Mouse (Mus musculus) neural tube, embryonic 12.5 days (tissue): ENCODE results near the gene Gpx3. TPM values are rescaled to one million over a fixed set of nuclear protein-coding genes. Genes with fewer than 3 reads are reported as not detected.
A peak's percentile ranks its signal among the peaks of the same experiment; 100 is the strongest.

Experiments
- ATAC-seq: fragments of 200-750 bp; cut with Nextera tagmentation; 2 replicates; pipeline ENCODE4 v1.8.0; 2017; ENCODE audit warnings: low read depth, mild to moderate bottlenecking, moderate TSS enrichment, moderate library complexity; ENCODE audit not compliant: low FRiP score
- H3K27ac ChIP-seq: fragments of 300-500 bp; sonication (generic); 2 replicates; pipeline ENCODE4 v1.5.1; 2016
- H3K27me3 ChIP-seq: fragments of 300-500 bp; sonication (generic); replicated peaks from 2 replicates; pipeline ENCODE4 v1.6.1; 2016; ENCODE audit warnings: mild to moderate bottlenecking
- H3K36me3 ChIP-seq: fragments of 300-500 bp; sonication (generic); 2 replicates; pipeline ENCODE4 v1.6.1; 2016; ENCODE audit warnings: mild to moderate bottlenecking
- H3K4me1 ChIP-seq: fragments of 300-500 bp; sonication (generic); 2 replicates; pipeline ENCODE4 v1.6.1; 2016
- H3K4me2 ChIP-seq: fragments of 300-500 bp; sonication (generic); replicated peaks from 2 replicates; pipeline ENCODE4 v1.6.1; 2016; ENCODE audit warnings: mild to moderate bottlenecking
- H3K4me3 ChIP-seq: fragments of 300-500 bp; sonication (generic); 2 replicates; pipeline ENCODE4 v1.5.1; 2016
- H3K9ac ChIP-seq: fragments of 300-500 bp; sonication (generic); 2 replicates; pipeline ENCODE4 v1.6.1; 2016; ENCODE audit warnings: mild to moderate bottlenecking
- H3K9me3 ChIP-seq: fragments of 300-500 bp; sonication (generic); 2 replicates; pipeline ENCODE4 v1.6.1; 2016; ENCODE audit warnings: mild to moderate bottlenecking
- WGBS: fragments of 180-500 bp; shearing (Covaris S2); methylation state at CpG from one replicate; pipeline ENCODE4 v1.1.7; 2016; 5-methylcytosine and 5-hydroxymethylcytosine counted together
- polyA plus RNA-seq: library from polyadenylated mRNA; unstranded; fragments of >200 nt; fragmentation: Nextera tagmentation; extraction: Ambion mirVana; gene quantifications from 2 replicates; pipeline ENCODE4 v1.2.1, GENCODE M21; 2016

Gene Gpx3
- polyA plus RNA-seq, 1 experiment from 2014 or later = 80.3 TPM

DNA sequence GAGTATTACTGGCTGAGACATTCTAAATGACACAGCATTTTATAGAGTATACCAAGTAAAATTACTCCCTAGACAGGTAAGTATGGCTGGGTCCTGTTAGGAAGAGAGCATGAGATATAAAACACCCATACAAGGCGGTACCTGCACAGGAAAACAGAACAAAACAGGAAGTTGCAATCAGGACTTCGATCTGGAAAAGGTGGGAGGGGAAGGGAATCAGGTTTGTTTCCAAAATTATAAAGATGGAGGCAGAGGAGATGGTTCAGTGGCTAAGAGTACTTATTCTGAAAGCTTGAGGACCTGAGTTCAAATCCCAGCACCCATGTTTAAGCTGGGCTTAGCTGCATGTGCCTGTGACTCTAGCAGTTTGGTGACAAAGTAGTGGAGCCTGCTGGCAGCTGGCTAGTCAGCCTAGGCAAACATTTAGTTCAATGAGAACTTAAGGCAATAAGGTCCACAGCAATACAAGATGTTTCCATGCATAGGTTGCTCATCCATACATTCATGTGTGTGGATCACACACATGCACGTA, 34.3 kb upstream of the Gpx3 start:
- no peak overlapping the region for H3K9ac ChIP-seq
- WGBS = 92% methylated on average over 3 of the region's 3 CpGs
- no peak for ATAC-seq

GRCm38 (mm10) chr11:54868445-54868844, 33.8 kb upstream of the Gpx3 start:
- H3K4me3 ChIP-seq = no peak overlapping the region
- no peak overlapping the region for H3K27ac ChIP-seq
- H3K36me3 ChIP-seq = peaks cover 35% of the 10 kb centered on the region
- H3K9me3 ChIP-seq = no peaks in the 10 kb centered on the region
- no peaks in the 10 kb centered on the region for H3K27me3 ChIP-seq
- no peak for ATAC-seq
- peaks cover 21% of the 10 kb centered on the region for H3K4me1 ChIP-seq
- peak overlapping the region; percentile 62 for H3K4me2 ChIP-seq
- 85% methylated on average over 2 of the region's 2 CpGs for WGBS
- no peak overlapping the region for H3K9ac ChIP-seq

More for the DNA sequence above, 34.3 kb upstream of the Gpx3 start:
- Histone ChIP-seq H3K9me3 (no peaks in the 10 kb centered on the region), H3K27me3 (no peaks in the 10 kb centered on the region), H3K4me1 (peaks cover 21% of the 10 kb centered on the region), H3K4me3 (no peak overlapping the region), H3K36me3 (peaks cover 31% of the 10 kb centered on the region), H3K27ac (no peak overlapping the region), H3K4me2 (peak overlapping the region; percentile 62)

GRCm38 (mm10) chr11:54869318-54869717, 32.9 kb upstream of the Gpx3 start:
- Histone ChIP-seq H3K9me3 (no peaks in the 10 kb centered on the region), H3K4me2 (peak overlapping the region; percentile 15; the same call in 1 of the 2 replicates), H3K27ac (no peak overlapping the region), H3K4me1 (peaks cover 21% of the 10 kb centered on the region), H3K9ac (no peak overlapping the region), H3K27me3 (no peaks in the 10 kb centered on the region), H3K36me3 (peaks cover 44% of the 10 kb centered on the region), H3K4me3 (no peak overlapping the region)
- 80% methylated on average over 3 of the region's 3 CpGs for WGBS
- no peak for ATAC-seq

DNA sequence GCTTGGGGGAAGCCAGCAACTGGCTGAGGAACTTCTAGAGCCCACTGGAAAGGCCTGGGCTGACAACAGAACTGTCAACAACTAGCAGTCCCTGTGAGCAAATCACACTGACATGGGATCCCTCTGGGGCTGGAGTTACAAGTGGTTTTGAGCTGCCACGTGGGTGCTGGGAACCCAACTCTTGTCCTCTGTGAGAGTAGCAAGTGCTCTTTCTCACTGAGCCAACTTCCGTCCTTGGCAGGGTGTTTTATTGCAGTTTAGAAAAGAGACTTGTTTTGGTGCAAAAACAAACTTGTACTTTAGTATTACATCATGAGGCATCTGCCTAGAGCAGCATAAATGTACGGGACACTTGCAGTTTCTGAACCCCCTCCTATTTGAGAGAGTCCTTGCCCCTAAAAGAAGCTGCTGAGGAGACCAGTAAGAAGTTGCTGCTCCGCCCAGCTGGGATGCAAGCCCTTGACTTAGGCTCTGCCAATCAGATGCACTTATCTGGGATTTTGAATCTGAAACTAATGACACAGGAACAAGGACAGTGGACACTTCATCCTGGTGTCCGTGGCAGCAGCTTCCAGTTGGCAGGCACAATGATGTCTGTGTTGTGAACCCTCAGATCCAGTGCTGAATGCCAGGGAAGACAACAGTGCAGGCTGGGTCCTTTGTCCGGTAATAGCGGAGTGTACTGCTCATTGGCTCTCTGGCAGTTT, 30.3 kb upstream of the Gpx3 start:
- peaks cover 46% of the 10 kb centered on the region for H3K36me3 ChIP-seq

GRCm38 (mm10) chr11:54876031-54876430, 26.2 kb upstream of the Gpx3 start:
- no peak for ATAC-seq
- no peak overlapping the region for H3K27ac ChIP-seq
- no peak overlapping the region for H3K4me3 ChIP-seq
- H3K36me3 ChIP-seq = peaks cover 34% of the 10 kb centered on the region
- 0 out of 2 replicates have a peak, but pooled peaks cover 2% of the 10 kb centered on the region for H3K4me1 ChIP-seq
- no peak overlapping the region for H3K9ac ChIP-seq
- no peaks in the 10 kb centered on the region for H3K9me3 ChIP-seq
- H3K4me2 ChIP-seq = no peak overlapping the region
- WGBS = 88% methylated on average over 5 of the region's 5 CpGs
- no peaks in the 10 kb centered on the region for H3K27me3 ChIP-seq

More for the DNA sequence above, 30.3 kb upstream of the Gpx3 start:
- Histone ChIP-seq H3K4me1 (peaks cover 21% of the 10 kb centered on the region), H3K4me3 (no peak overlapping the region), H3K27me3 (no peaks in the 10 kb centered on the region), H3K27ac (no peak overlapping the region), H3K9ac (no peak overlapping the region), H3K9me3 (no peaks in the 10 kb centered on the region), H3K4me2 (no peak overlapping the region)
- no peak for ATAC-seq
- WGBS = 81% methylated on average over 7 of the region's 7 CpGs

- WGBS = 85% methylated on average over 6 of the region's 6 CpGs
- peaks cover 6% of the 10 kb centered on the region for H3K36me3 ChIP-seq
Measured at GRCm38 (mm10) chr11:54878893-54879292, 23.4 kb upstream of the Gpx3 start.

GRCm38 (mm10) chr11:54879434-54879833, 22.8 kb upstream of the Gpx3 start:
- no peak overlapping the region for H3K9ac ChIP-seq
- H3K9me3 ChIP-seq = no peaks in the 10 kb centered on the region
- ATAC-seq = no peak
- no peak overlapping the region for H3K4me2 ChIP-seq
- no peak overlapping the region for H3K27ac ChIP-seq
- 0 out of 2 replicates have a peak, but pooled peaks cover 5% of the 10 kb centered on the region for H3K4me1 ChIP-seq
- peaks cover under 1% of the 10 kb centered on the region for H3K36me3 ChIP-seq
- H3K4me3 ChIP-seq = no peak overlapping the region
- no peaks in the 10 kb centered on the region for H3K27me3 ChIP-seq
- WGBS = 49% methylated on average over 4 of the region's 4 CpGs

More at GRCm38 (mm10) chr11:54878893-54879292, 23.4 kb upstream of the Gpx3 start:
- no peaks in the 10 kb centered on the region for H3K27me3 ChIP-seq
- H3K4me1 ChIP-seq = 0 out of 2 replicates have a peak, but pooled peaks cover 5% of the 10 kb centered on the region
- ATAC-seq = no peak
- no peak overlapping the region for H3K27ac ChIP-seq
- H3K9me3 ChIP-seq = no peaks in the 10 kb centered on the region
- no peak overlapping the region for H3K4me2 ChIP-seq
- no peak overlapping the region for H3K9ac ChIP-seq
- H3K4me3 ChIP-seq = no peak overlapping the region

DNA sequence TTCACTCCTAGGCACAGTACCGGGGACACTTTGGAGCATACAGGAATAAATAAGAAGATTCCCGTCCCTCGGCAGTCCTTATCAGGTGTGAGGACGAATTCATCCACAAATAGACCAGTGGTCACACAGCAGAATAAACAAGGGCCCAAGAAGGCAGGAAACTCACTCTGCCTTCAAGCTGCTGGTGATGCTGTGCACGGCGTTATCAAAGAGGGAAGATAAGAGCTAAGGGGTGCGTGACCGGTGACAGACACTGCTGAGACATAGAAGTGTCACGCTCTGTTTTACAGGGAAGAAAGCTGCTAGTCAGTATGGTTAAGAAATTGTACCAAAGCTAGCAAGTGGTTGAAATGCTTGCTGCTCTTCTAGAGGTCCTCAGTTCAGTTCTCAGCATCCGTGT, 22.3 kb upstream of the Gpx3 start:
- H3K36me3 ChIP-seq = no peaks in the 10 kb centered on the region
- no peak for ATAC-seq
- 83% methylated on average over 10 of the region's 10 CpGs for WGBS
- no peaks in the 10 kb centered on the region for H3K9me3 ChIP-seq
- H3K27ac ChIP-seq = no peak overlapping the region
- H3K4me1 ChIP-seq = peaks cover 7% of the 10 kb centered on the region; the same call in 1 of the 2 replicates
- H3K4me3 ChIP-seq = no peak overlapping the region
- H3K9ac ChIP-seq = no peak overlapping the region
- no peak overlapping the region for H3K4me2 ChIP-seq
- H3K27me3 ChIP-seq = no peaks in the 10 kb centered on the region

- H3K4me3 ChIP-seq = no peak overlapping the region
- H3K27ac ChIP-seq = no peak overlapping the region
- no peaks in the 10 kb centered on the region for H3K9me3 ChIP-seq
- H3K4me1 ChIP-seq = peaks cover 11% of the 10 kb centered on the region; the same call in 1 of the 2 replicates
- no peaks in the 10 kb centered on the region for H3K36me3 ChIP-seq
- no peak for ATAC-seq
- no peaks in the 10 kb centered on the region for H3K27me3 ChIP-seq
- WGBS = 7% methylated on average over 2 of the region's 2 CpGs
- no peak overlapping the region for H3K4me2 ChIP-seq
- H3K9ac ChIP-seq = no peak overlapping the region
Measured at GRCm38 (mm10) chr11:54881051-54881474, 21.2 kb upstream of the Gpx3 start.

- H3K4me2 ChIP-seq = no peak overlapping the region
- ATAC-seq = no peak
- no peaks in the 10 kb centered on the region for H3K36me3 ChIP-seq
- H3K27ac ChIP-seq = no peak overlapping the region
- no peaks in the 10 kb centered on the region for H3K9me3 ChIP-seq
- H3K27me3 ChIP-seq = no peaks in the 10 kb centered on the region
- H3K4me3 ChIP-seq = no peak overlapping the region
- H3K4me1 ChIP-seq = peaks cover 11% of the 10 kb centered on the region; the same call in 1 of the 2 replicates
- H3K9ac ChIP-seq = no peak overlapping the region
- 41% methylated on average over 8 of the region's 8 CpGs for WGBS
Measured at GRCm38 (mm10) chr11:54882671-54883070, 19.6 kb upstream of the Gpx3 start.

DNA sequence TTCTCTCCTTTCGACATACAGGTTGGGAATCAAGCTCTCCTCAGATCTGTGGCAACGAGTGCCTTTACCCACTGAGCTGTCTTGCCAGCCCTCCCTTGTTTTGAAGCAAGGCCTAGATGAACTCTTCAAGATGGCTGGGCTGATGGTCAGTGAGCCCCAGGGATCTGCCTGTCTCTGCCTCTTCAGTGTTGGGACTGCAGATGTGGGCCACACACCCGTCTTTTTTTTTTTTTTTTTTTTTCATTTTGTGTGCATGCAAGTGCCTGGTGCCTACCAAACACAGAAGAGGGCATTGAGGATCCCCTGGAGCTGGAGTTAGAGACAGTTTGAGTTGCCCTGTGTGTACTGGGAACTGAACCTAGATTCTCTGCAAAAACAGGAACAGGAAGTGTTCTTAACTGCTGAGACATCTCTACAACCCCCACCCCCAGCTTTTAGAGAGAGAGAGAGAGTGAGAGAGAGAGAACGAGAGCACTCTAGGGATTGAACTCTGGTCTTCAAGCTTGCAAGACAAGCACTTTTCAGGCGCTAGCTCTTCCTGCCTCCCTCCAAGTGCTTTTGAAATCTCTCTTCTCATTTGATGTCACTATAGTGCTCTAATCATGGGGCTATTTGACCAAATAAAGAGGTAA, 17.9 kb upstream of the Gpx3 start:
- no peaks in the 10 kb centered on the region for H3K27me3 ChIP-seq
- H3K4me2 ChIP-seq = no peak overlapping the region
- no peak for ATAC-seq
- H3K27ac ChIP-seq = no peak overlapping the region
- H3K9me3 ChIP-seq = no peaks in the 10 kb centered on the region
- H3K4me1 ChIP-seq = peaks cover 11% of the 10 kb centered on the region; the same call in 1 of the 2 replicates
- H3K36me3 ChIP-seq = no peaks in the 10 kb centered on the region
- H3K4me3 ChIP-seq = no peak overlapping the region
- H3K9ac ChIP-seq = no peak overlapping the region
- 68% methylated on average over 5 of the region's 5 CpGs for whole genome bisulfite sequencing

GRCm38 (mm10) chr11:54884937-54885336, 17.3 kb upstream of the Gpx3 start:
- WGBS = 4% methylated on average over 5 of the region's 5 CpGs
- Histone ChIP-seq H3K4me1 (peaks cover 11% of the 10 kb centered on the region; the same call in 1 of the 2 replicates), H3K27me3 (no peaks in the 10 kb centered on the region), H3K9ac (no peak overlapping the region), H3K36me3 (no peaks in the 10 kb centered on the region), H3K4me2 (no peak overlapping the region), H3K27ac (no peak overlapping the region), H3K4me3 (no peak overlapping the region), H3K9me3 (no peaks in the 10 kb centered on the region)
- no peak for ATAC-seq
